7 mouse cellular contexts compared by ENCODE assay signal in the genomic region with DNA sequence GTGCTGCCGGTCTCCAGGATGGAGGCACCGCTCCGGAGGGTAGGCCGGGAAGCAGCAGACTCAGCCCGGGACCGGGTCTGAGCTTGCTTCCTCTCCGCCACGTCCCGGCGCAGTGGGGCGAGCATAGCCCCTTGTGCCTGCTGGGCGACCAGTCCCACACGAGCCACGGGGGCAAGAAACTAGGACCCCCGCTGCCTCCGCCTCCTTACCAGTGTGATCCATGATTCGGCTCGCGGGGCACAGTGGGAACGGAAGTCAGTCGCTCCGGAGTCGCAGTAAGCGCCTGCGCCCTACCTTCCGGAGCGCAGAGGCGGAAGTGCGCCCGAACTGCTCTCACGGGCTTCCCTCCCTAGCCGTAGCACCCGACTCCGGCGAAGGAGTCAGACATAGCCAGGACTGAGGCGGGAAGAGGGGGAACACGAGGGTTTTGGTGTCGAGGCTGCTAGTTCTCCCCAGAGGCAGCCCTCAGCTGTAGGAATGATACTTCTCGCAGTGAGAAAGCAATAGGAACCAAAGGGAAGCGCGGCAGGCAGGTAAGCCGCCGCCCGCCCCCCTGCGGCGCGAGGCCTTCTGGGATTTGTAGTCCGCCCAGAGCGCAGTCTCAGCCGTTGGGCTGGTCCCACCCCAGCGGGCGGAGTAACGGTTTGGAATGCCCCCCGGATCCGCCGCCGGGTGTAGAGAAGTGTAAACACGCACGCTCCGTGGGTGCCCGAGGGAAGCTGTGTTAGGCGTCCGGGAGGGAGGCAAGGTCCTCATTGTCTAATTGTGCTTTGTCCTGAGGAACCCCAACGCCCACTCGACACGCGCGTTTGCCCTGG. TPM values are rescaled to one million over a fixed set of nuclear protein-coding genes. Genes with fewer than 3 reads are reported as not detected.
A peak's percentile ranks its signal among the peaks of the same experiment; 100 is the strongest.
DNase-seq lines count a peak whose midpoint lies in the region; ATAC-seq lines count a peak whose summit lies in the region.

A gene (minus strand): TSS at position 303 of the 818 bp plus-strand sequence.

- no peaks in the 10 kb centered on the region for H3K9me3 ChIP-seq in embryonic facial prominence, embryonic 10.5 days
- no peaks in the 10 kb centered on the region for H3K9me3 ChIP-seq in limb, embryonic 10.5 days (replicated peaks)
- H3K9me3 ChIP-seq in midbrain, embryonic 13.5 days = no peaks in the 10 kb centered on the region

- H3K4me3 ChIP-seq in embryonic facial prominence, embryonic 10.5 days = peak within 1 kb of the TSS; percentile 97
- peak within 1 kb of the TSS; percentile 89 for H3K4me3 ChIP-seq in limb, embryonic 10.5 days
- H3K4me3 ChIP-seq in midbrain, embryonic 13.5 days (replicated peaks) = peak within 1 kb of the TSS; percentile 82

- WGBS in embryonic facial prominence, embryonic 10.5 days = under 1% methylated on average over 68 of the region's 68 CpGs
- whole genome bisulfite sequencing in limb, embryonic 10.5 days = under 1% methylated on average over 68 of the region's 68 CpGs
- WGBS in midbrain, embryonic 13.5 days = under 1% methylated on average over 67 of the region's 68 CpGs

- H3K27me3 ChIP-seq in embryonic facial prominence, embryonic 10.5 days (replicated peaks; ENCODE audit: low read depth, poor library complexity, severe bottlenecking) = no peaks in the 10 kb centered on the region
- H3K27me3 ChIP-seq in limb, embryonic 10.5 days (ENCODE audit: low read depth, poor library complexity, severe bottlenecking) = no peaks in the 10 kb centered on the region
- no peaks in the 10 kb centered on the region for H3K27me3 ChIP-seq in midbrain, embryonic 13.5 days

- peaks cover 15% of the 10 kb centered on the region for H3K4me1 ChIP-seq in embryonic facial prominence, embryonic 10.5 days
- H3K4me1 ChIP-seq in limb, embryonic 10.5 days = peaks cover 17% of the 10 kb centered on the region
- peaks cover 22% of the 10 kb centered on the region for H3K4me1 ChIP-seq in midbrain, embryonic 13.5 days (replicated peaks)

- peak; percentile 97 for DNase-seq in adrenal gland, postnatal 10 days
- peak; percentile 95 for DNase-seq in embryonic facial prominence, embryonic 10.5 days (ENCODE audit: low spot score)
- peak; percentile 93 for DNase-seq in kidney, adult 11 months
- DNase-seq in limb, embryonic 10.5 days (ENCODE audit: low spot score) = peak; percentile 97
- peak; percentile 94 for DNase-seq in spleen, adult 12 weeks (ENCODE audit: low spot score)

- H3K27ac ChIP-seq in embryonic facial prominence, embryonic 10.5 days (replicated peaks) = peak within 1 kb of the TSS; percentile 93
- peak within 1 kb of the TSS; percentile 91 for H3K27ac ChIP-seq in limb, embryonic 10.5 days
- peak within 1 kb of the TSS; percentile 95 for H3K27ac ChIP-seq in midbrain, embryonic 13.5 days

- H3K9ac ChIP-seq in midbrain, embryonic 13.5 days (replicated peaks) = peak within 1 kb of the TSS; percentile 91

- peak within 1 kb of the TSS; percentile 75 for H3K4me2 ChIP-seq in midbrain, embryonic 13.5 days (replicated peaks)

- peak; percentile 87 for ATAC-seq in granulocyte monocyte progenitor cell, adult 5-6 weeks (replicated peaks; ENCODE audit: poor library complexity, severe bottlenecking)
- ATAC-seq in midbrain, embryonic 13.5 days = peak; percentile 99

- peaks cover 2% of the 10 kb centered on the region for H3K36me3 ChIP-seq in embryonic facial prominence, embryonic 10.5 days (replicated peaks)
- H3K36me3 ChIP-seq in limb, embryonic 10.5 days = peaks cover 1% of the 10 kb centered on the region
- peaks cover under 1% of the 10 kb centered on the region for H3K36me3 ChIP-seq in midbrain, embryonic 13.5 days

RNA-seq across cellular contexts. Expression of the gene that starts here (rescaled TPM):
- total RNA-seq in adrenal gland, postnatal 10 days (2021) = 10 to 100 TPM; 15.0 to 15.1 TPM
- polyA plus RNA-seq in embryonic facial prominence, embryonic 10.5 days (2016; fragmentation: Nextera tagmentation; extraction: Ambion mirVana) = 21.3 TPM in 2 replicates
- 43.6 and 49.0 TPM in 2 replicates for total RNA-seq in granulocyte monocyte progenitor cell, adult 5-6 weeks (2014; fragmentation: Nextera tagmentation)
- total RNA-seq in granulocyte monocyte progenitor cell, adult 5-6 weeks (2017) = 4.5 and 6.4 TPM in 2 replicates
- polyA plus RNA-seq in limb, embryonic 10.5 days (2016; fragmentation: Nextera tagmentation; extraction: Ambion mirVana) = 17.1 and 18.7 TPM in 2 replicates
- polyA plus RNA-seq in midbrain, embryonic 13.5 days (2015; fragmentation: Nextera tagmentation; extraction: Ambion mirVana) = 18.7 and 19.5 TPM in 2 replicates

Comparison
In these comparisons a context has a peak if more than half of its experiments do, and no peak if none do; other contexts are left out.
1. Peak in every context shown above with its lines: DNase-seq, ATAC-seq, H3K4me3 ChIP-seq and H3K27ac ChIP-seq.